Mouse (Mus musculus) lung, postnatal 0 days (tissue): ENCODE data around the gene Crhr1.

Experiments
- CTCF ChIP-seq: IDR thresholded peaks from 2 replicates; pipeline ENCODE4 v1.5.1; 2016; ENCODE audit warnings: antibody characterized with exemption, mild to moderate bottlenecking
- EP300 ChIP-seq: IDR thresholded peaks from 2 replicates; pipeline ENCODE4 v1.6.1; 2016; ENCODE audit warnings: antibody characterized with exemption, mild to moderate bottlenecking, control low read depth

DNA sequence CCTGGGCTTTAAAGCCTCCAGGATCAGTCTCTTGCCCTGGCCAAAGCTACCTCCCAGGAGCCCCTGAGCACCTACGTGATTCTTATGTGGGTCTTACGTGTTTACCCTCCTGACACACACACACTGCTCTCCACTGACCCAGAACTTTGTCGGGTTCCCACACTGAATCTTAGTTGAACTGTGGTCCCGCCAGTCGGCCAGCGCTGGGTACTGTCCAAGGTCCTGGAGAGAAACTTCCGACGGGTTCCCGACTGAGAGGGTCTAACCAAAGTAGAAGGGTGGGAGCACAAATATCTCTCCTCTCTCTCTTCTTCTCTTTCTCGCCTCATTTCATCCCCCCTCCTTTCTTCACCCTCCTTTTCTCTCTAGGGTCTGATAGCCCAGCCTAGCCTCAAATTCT, 65.2 kb downstream of the Crhr1 start:
- TF ChIP-seq CTCF = no peak
- TF ChIP-seq EP300 = no peak
